Mouse (Mus musculus): ENCODE measurements around the gene Otor.

Otor gene

GRCm38 (mm10) chr2:143131098-143131646 is 52.9 kb downstream of the Otor start:
- DNase-seq (ENCODE audit: low spot score) = peak; percentile 49

Measured in layer of hippocampus, adult 11-12 months (tissue).